Mouse (Mus musculus) heart, postnatal 4 days (tissue): ENCODE measurements at regions not wholly inside any gene's neighbourhood (a gene's known extent, or its start where the extent isn't known, plus 50 kb on each side); places are given as distances from the start of the nearest gene placed in this dataset.

Experiments used
- DNase-seq: peaks from one replicate; pipeline ENCODE4 v3.0.0; 2021

GRCm38 (mm10) chr7:71040846-71041245 is 310.4 kb downstream of the Gm10295 start:
- DNase-seq, result no peak

GRCm38 (mm10) chr7:71038537-71038936 is 312.7 kb downstream of the Gm10295 start:
- no peak for DNase-seq

GRCm38 (mm10) chr7:71033121-71033520 is 318.2 kb downstream of the Gm10295 start:
- DNase-seq, result peak; percentile 13

GRCm38 (mm10) chr7:71023946-71024610 is 327.2 kb downstream of the Gm10295 start:
- DNase-seq, result no peak

GRCm38 (mm10) chr7:71023253-71023945 is 327.9 kb downstream of the Gm10295 start:
- DNase-seq, result peak; percentile 9
